Mouse (Mus musculus) kidney, adult 2 months (tissue): ENCODE measurements around the gene Tns3.

ENCODE experiments used
- CTCF ChIP-seq: fragments of 200-500 bp; conservative IDR thresholded peaks from 2 replicates; pipeline ENCODE4 v1.5.1; 2011; ENCODE audit warnings: low read depth, mild to moderate bottlenecking, control low read depth, low read length, moderate library complexity, mixed read lengths; ENCODE audit not compliant: insufficient read depth, insufficient read length
- POLR2A ChIP-seq: fragments of 200-500 bp; IDR thresholded peaks from one replicate; pipeline ENCODE4 v1.6.1; 2011; ENCODE audit warnings: low read depth, low read length, control low read depth

GRCm38 (mm10) chr11:8664797-8665196, 462 bp upstream of the Tns3 start:
- no peak for TF ChIP-seq CTCF
- no peak for TF ChIP-seq POLR2A
